Mouse (Mus musculus) forebrain, embryonic 15.5 days (tissue): ENCODE results near the gene Tfip11. TPM values are rescaled to one million over a fixed set of nuclear protein-coding genes. Genes with fewer than 3 reads are reported as not detected.

Experiments used
- ATAC-seq: fragments of 200-750 bp; cut with Nextera tagmentation; replicated peaks from 2 replicates; pipeline ENCODE4 v1.8.0; 2017; ENCODE audit warnings: mild to moderate bottlenecking, moderate TSS enrichment, moderate library complexity
- H3K27ac ChIP-seq: fragments of 300-500 bp; sonication (generic); replicated peaks from 2 replicates; pipeline ENCODE4 v1.5.1; 2015; ENCODE audit warnings: mild to moderate bottlenecking, inconsistent platforms
- H3K27me3 ChIP-seq: fragments of 300-500 bp; sonication (generic); 2 replicates; pipeline ENCODE4 v1.6.1; 2015; ENCODE audit warnings: inconsistent platforms
- H3K36me3 ChIP-seq: fragments of 300-500 bp; sonication (generic); 2 replicates; pipeline ENCODE4 v1.6.1; 2015; ENCODE audit warnings: mild to moderate bottlenecking, inconsistent platforms
- H3K4me1 ChIP-seq: fragments of 300-500 bp; sonication (generic); 2 replicates; pipeline ENCODE4 v1.6.1; 2015; ENCODE audit warnings: inconsistent platforms
- H3K4me2 ChIP-seq: fragments of 300-500 bp; sonication (generic); replicated peaks from 2 replicates; pipeline ENCODE4 v1.6.1; 2015; ENCODE audit warnings: mild to moderate bottlenecking, inconsistent platforms
- H3K4me3 ChIP-seq: fragments of 300-500 bp; sonication (generic); 2 replicates; pipeline ENCODE4 v1.5.1; 2015; ENCODE audit warnings: mild to moderate bottlenecking, inconsistent platforms
- H3K9ac ChIP-seq: fragments of 300-500 bp; sonication (generic); replicated peaks from 2 replicates; pipeline ENCODE4 v1.6.1; 2015; ENCODE audit warnings: mild to moderate bottlenecking, inconsistent platforms
- H3K9me3 ChIP-seq: fragments of 300-500 bp; sonication (generic); 2 replicates; pipeline ENCODE4 v1.6.1; 2016; ENCODE audit warnings: inconsistent platforms
- WGBS: fragments of 180-500 bp; shearing (Covaris S2); methylation state at CpG from one replicate; pipeline ENCODE4 v1.1.7; 2015; ENCODE audit warnings: mixed read lengths; 5-methylcytosine and 5-hydroxymethylcytosine counted together
- polyA plus RNA-seq: library from polyadenylated mRNA; unstranded; fragments of >200 nt; fragmentation: Nextera tagmentation; extraction: Ambion mirVana; gene quantifications from 2 replicates; pipeline ENCODE4 v1.2.1, GENCODE M21; 2015

The Tfip11 gene
- 33.9 and 34.4 TPM in 2 replicates for polyA plus RNA-seq

GRCm38 (mm10) chr5:112325546-112326445 lies at the start of gene Tfip11:
Gene Tfip11 (plus strand): TSS chr5:112326358.
- WGBS = 9% methylated on average over 48 of the region's 48 CpGs
- Histone ChIP-seq H3K36me3 (peaks cover 15% of the 10 kb centered on the region), H3K4me2 (peak within 1 kb of the TSS; percentile 74), H3K4me1 (peaks cover 18% of the 10 kb centered on the region), H3K27ac (peak within 1 kb of the TSS; percentile 91), H3K27me3 (no peaks in the 10 kb centered on the region), H3K4me3 (peak within 1 kb of the TSS; percentile 96), H3K9me3 (no peaks in the 10 kb centered on the region), H3K9ac (peak within 1 kb of the TSS; percentile 79)
- peak; percentile 94 for ATAC-seq

GRCm38 (mm10) chr5:112276907-112277348 lies 49.2 kb upstream of the Tfip11 start:
- WGBS = under 1% methylated on average over 24 of the region's 24 CpGs
- Histone ChIP-seq H3K4me1 (peaks cover 19% of the 10 kb centered on the region), H3K27ac (0 out of 2 replicates have a peak overlapping the region, but pooled peaks have one; percentile 3), H3K36me3 (no peaks in the 10 kb centered on the region), H3K9me3 (no peaks in the 10 kb centered on the region), H3K27me3 (no peaks in the 10 kb centered on the region), H3K4me2 (peak overlapping the region; percentile 89), H3K9ac (peak overlapping the region; percentile 69), H3K4me3 (peak overlapping the region; percentile 54)
- ATAC-seq = no peak; the same call in 1 of the 2 replicates

- H3K27me3 ChIP-seq = no peaks in the 10 kb centered on the region
- 90% methylated on average over 11 of the region's 11 CpGs for WGBS
- H3K9me3 ChIP-seq = no peaks in the 10 kb centered on the region
- ATAC-seq = no peak
- 0 out of 2 replicates have a peak overlapping the region, but pooled peaks have one; percentile 89 for H3K4me2 ChIP-seq
- H3K4me1 ChIP-seq = peaks cover 25% of the 10 kb centered on the region
- H3K36me3 ChIP-seq = no peaks in the 10 kb centered on the region
- H3K9ac ChIP-seq = no peak overlapping the region
- no peak overlapping the region for H3K27ac ChIP-seq
- H3K4me3 ChIP-seq = no peak overlapping the region
Measured at GRCm38 (mm10) chr5:112277906-112278470, 48.2 kb upstream of the Tfip11 start.

GRCm38 (mm10) chr5:112279181-112280021 lies 46.8 kb upstream of the Tfip11 start:
- Histone ChIP-seq H3K9me3 (no peaks in the 10 kb centered on the region), H3K4me1 (peaks cover 25% of the 10 kb centered on the region), H3K36me3 (no peaks in the 10 kb centered on the region), H3K9ac (no peak overlapping the region), H3K4me3 (no peak overlapping the region), H3K27ac (no peak overlapping the region), H3K4me2 (no peak overlapping the region), H3K27me3 (no peaks in the 10 kb centered on the region)
- WGBS = 90% methylated on average over 17 of the region's 17 CpGs
- ATAC-seq = no peak

- ATAC-seq = no peak
- H3K27me3 ChIP-seq = no peaks in the 10 kb centered on the region
- no peak overlapping the region for H3K27ac ChIP-seq
- 92% methylated on average over 7 of the region's 7 CpGs for WGBS
- H3K36me3 ChIP-seq = no peaks in the 10 kb centered on the region
- H3K4me3 ChIP-seq = no peak overlapping the region
- no peak overlapping the region for H3K4me2 ChIP-seq
- no peak overlapping the region for H3K9ac ChIP-seq
- no peaks in the 10 kb centered on the region for H3K9me3 ChIP-seq
- peaks cover 25% of the 10 kb centered on the region for H3K4me1 ChIP-seq
Measured at GRCm38 (mm10) chr5:112280151-112280550, 46.0 kb upstream of the Tfip11 start.

GRCm38 (mm10) chr5:112280863-112281660 lies 45.1 kb upstream of the Tfip11 start:
- Histone ChIP-seq H3K4me2 (no peak overlapping the region), H3K36me3 (no peaks in the 10 kb centered on the region), H3K9me3 (no peaks in the 10 kb centered on the region), H3K9ac (no peak overlapping the region), H3K27me3 (no peaks in the 10 kb centered on the region), H3K27ac (no peak overlapping the region), H3K4me3 (no peak overlapping the region), H3K4me1 (peaks cover 20% of the 10 kb centered on the region)
- no peak for ATAC-seq
- WGBS = 50% methylated on average over 15 of the region's 15 CpGs

- Histone ChIP-seq H3K27ac (no peak overlapping the region), H3K9ac (no peak overlapping the region), H3K4me1 (peaks cover 20% of the 10 kb centered on the region), H3K4me3 (no peak overlapping the region), H3K4me2 (no peak overlapping the region), H3K36me3 (no peaks in the 10 kb centered on the region), H3K9me3 (no peaks in the 10 kb centered on the region), H3K27me3 (no peaks in the 10 kb centered on the region)
- 79% methylated on average over 4 of the region's 4 CpGs for WGBS
- no peak for ATAC-seq
Measured at GRCm38 (mm10) chr5:112281676-112282075, 44.5 kb upstream of the Tfip11 start.

GRCm38 (mm10) chr5:112282123-112282779 lies 43.9 kb upstream of the Tfip11 start:
- no peaks in the 10 kb centered on the region for H3K36me3 ChIP-seq
- no peak for ATAC-seq
- no peaks in the 10 kb centered on the region for H3K9me3 ChIP-seq
- no peaks in the 10 kb centered on the region for H3K27me3 ChIP-seq
- peaks cover 17% of the 10 kb centered on the region for H3K4me1 ChIP-seq
- H3K4me3 ChIP-seq = no peak overlapping the region
- H3K9ac ChIP-seq = no peak overlapping the region
- WGBS = 75% methylated on average over 6 of the region's 6 CpGs
- no peak overlapping the region for H3K27ac ChIP-seq
- H3K4me2 ChIP-seq = no peak overlapping the region

- H3K9me3 ChIP-seq = no peaks in the 10 kb centered on the region
- peak overlapping the region; percentile 9; the same call in 1 of the 2 replicates for H3K27ac ChIP-seq
- no peak for ATAC-seq
- peaks cover 10% of the 10 kb centered on the region; the same call in 1 of the 2 replicates for H3K4me1 ChIP-seq
- no peak overlapping the region for H3K4me3 ChIP-seq
- no peak overlapping the region for H3K9ac ChIP-seq
- no peaks in the 10 kb centered on the region for H3K27me3 ChIP-seq
- H3K36me3 ChIP-seq = no peaks in the 10 kb centered on the region
- H3K4me2 ChIP-seq = no peak overlapping the region
- 84% methylated on average over 9 of the region's 9 CpGs for WGBS
Measured at GRCm38 (mm10) chr5:112282780-112283482, 43.2 kb upstream of the Tfip11 start.

- Histone ChIP-seq H3K36me3 (no peaks in the 10 kb centered on the region), H3K4me3 (no peak overlapping the region), H3K9ac (no peak overlapping the region), H3K27me3 (no peaks in the 10 kb centered on the region), H3K4me1 (peaks cover 7% of the 10 kb centered on the region; the same call in 1 of the 2 replicates), H3K27ac (peak overlapping the region; percentile 9; the same call in 1 of the 2 replicates), H3K4me2 (no peak overlapping the region), H3K9me3 (no peaks in the 10 kb centered on the region)
- no peak for ATAC-seq
- 76% methylated on average over 10 of the region's 10 CpGs for WGBS
Measured at GRCm38 (mm10) chr5:112283543-112284202, 42.5 kb upstream of the Tfip11 start.
